Mouse (Mus musculus): ENCODE data around the gene Il12a.
"Not testable (repeated sequence)": the region's sequence is repeated elsewhere in the genome, so short reads cannot be mapped to it uniquely, and the experiment has no call there.

Il12a gene

GRCm38 (mm10) chr3:68742718-68743471, 52.5 kb downstream of the Il12a start:
- DNase-seq (ENCODE audit: low spot score), result no peak

GRCm38 (mm10) chr3:68743472-68743732, 53.0 kb downstream of the Il12a start:
- DNase-seq (ENCODE audit: low spot score), result no peak

- DNase-seq (ENCODE audit: low spot score), result no peak
Observed at GRCm38 (mm10) chr3:68744162-68744561, 53.7 kb downstream of the Il12a start.

DNA sequence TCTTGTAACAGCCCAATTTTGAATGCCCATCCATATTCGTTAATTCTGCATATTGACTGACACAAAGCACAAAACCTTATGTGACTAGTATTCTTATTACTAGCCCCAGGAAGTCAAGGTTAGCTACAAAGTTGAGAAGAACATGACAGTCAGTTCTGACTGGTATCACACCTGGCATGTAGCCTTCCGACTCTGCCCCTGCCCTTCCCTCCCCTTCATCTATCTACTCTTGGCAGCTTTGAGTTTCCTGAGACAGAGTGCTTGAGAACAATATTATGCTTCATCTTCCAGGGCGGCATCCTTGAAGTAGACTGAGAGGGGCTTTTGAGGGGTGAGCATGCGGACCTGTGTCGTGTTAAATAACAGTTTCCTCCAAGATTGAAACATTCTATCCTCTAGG, 54.6 kb downstream of the Il12a start:
- no peak for DNase-seq (ENCODE audit: low spot score)

- not testable (repeated sequence) for DNase-seq (ENCODE audit: low spot score)
Observed at GRCm38 (mm10) chr3:68746282-68746681, 55.8 kb downstream of the Il12a start.
